Mouse (Mus musculus): Measurements from ENCODE around the gene Crtc2. TPM values are rescaled to one million over a fixed set of nuclear protein-coding genes. Genes with fewer than 3 reads are reported as not detected.
"Not testable (repeated sequence)": the region's sequence is repeated elsewhere in the genome, so short reads cannot be mapped to it uniquely, and the experiment has no call there.

The Crtc2 gene
- polyA plus RNA-seq, 1 experiment = 77.4 TPM

GRCm38 (mm10) chr3:90241251-90241650 is 12.7 kb upstream of the Crtc2 start:
- no peak overlapping the region for H3K4me3 ChIP-seq (replicated peaks; ENCODE audit: extremely low read depth, low read depth, low read length)
- H3K4me1 ChIP-seq (ENCODE audit: control insufficient read depth, insufficient read depth, low read length) = peaks cover 2% of the 10 kb centered on the region; the same call in 1 of the 2 replicates
- no peak for TF ChIP-seq CTCF (IDR thresholded peaks at IDR 0.05; ENCODE audit: insufficient read depth, low read length)
- no peak for TF ChIP-seq POLR2A (IDR thresholded peaks at IDR 0.05; ENCODE audit: borderline replicate concordance, extremely low read depth, low read depth, low read length)
- no peak for DNase-seq
- 90% methylated on average over 2 of the region's 2 CpGs for WGBS

GRCm38 (mm10) chr3:90241669-90242358 is 12.1 kb upstream of the Crtc2 start:
- TF ChIP-seq CTCF (IDR thresholded peaks at IDR 0.05; ENCODE audit: insufficient read depth, low read length) = no peak
- no peak for TF ChIP-seq POLR2A (IDR thresholded peaks at IDR 0.05; ENCODE audit: borderline replicate concordance, extremely low read depth, low read depth, low read length)
- H3K4me1 ChIP-seq (ENCODE audit: control insufficient read depth, insufficient read depth, low read length) = peaks cover 2% of the 10 kb centered on the region; the same call in 1 of the 2 replicates
- DNase-seq = no peak
- WGBS = 86% methylated on average over 10 of the region's 10 CpGs
- H3K4me3 ChIP-seq (replicated peaks; ENCODE audit: extremely low read depth, low read depth, low read length) = no peak overlapping the region

GRCm38 (mm10) chr3:90242984-90243775 is 10.8 kb upstream of the Crtc2 start, which contains the start of gene Creb3l4:
TSS of gene Creb3l4 (minus strand) at chr3:90243512.
- Histone ChIP-seq H3K4me3 (replicated peaks; ENCODE audit: extremely low read depth, low read depth, low read length) (peak within 1 kb of the TSS; percentile 45), H3K4me1 (ENCODE audit: control insufficient read depth, insufficient read depth, low read length) (peaks cover 2% of the 10 kb centered on the region; the same call in 1 of the 2 replicates)
- 17% methylated on average over 19 of the region's 19 CpGs for WGBS
- no peak; the same call in 1 of the 2 replicates for TF ChIP-seq POLR2A (IDR thresholded peaks at IDR 0.05; ENCODE audit: borderline replicate concordance, extremely low read depth, low read depth, low read length)
- no peak for TF ChIP-seq CTCF (IDR thresholded peaks at IDR 0.05; ENCODE audit: insufficient read depth, low read length)
- DNase-seq = peak; percentile 61

- Histone ChIP-seq H3K4me3 (replicated peaks; ENCODE audit: extremely low read depth, low read depth, low read length) (no peak overlapping the region), H3K4me1 (ENCODE audit: control insufficient read depth, insufficient read depth, low read length) (peaks cover 6% of the 10 kb centered on the region)
- no peak for TF ChIP-seq CTCF (IDR thresholded peaks at IDR 0.05; ENCODE audit: insufficient read depth, low read length)
- DNase-seq = no peak
- WGBS = 41% methylated on average over 2 of the region's 2 CpGs
These were observed 8.6 kb upstream of the Crtc2 start for GRCm38 (mm10) chr3:90245406-90245805.

- 3% methylated on average over 3 of the region's 3 CpGs for WGBS
- DNase-seq = no peak
- Histone ChIP-seq H3K4me1 (ENCODE audit: control insufficient read depth, insufficient read depth, low read length) (peaks cover 6% of the 10 kb centered on the region), H3K4me3 (replicated peaks; ENCODE audit: extremely low read depth, low read depth, low read length) (peak overlapping the region; percentile 72)
- TF ChIP-seq POLR2A (IDR thresholded peaks at IDR 0.05; ENCODE audit: borderline replicate concordance, extremely low read depth, low read depth, low read length) (no peak), CTCF (IDR thresholded peaks at IDR 0.05; ENCODE audit: insufficient read depth, low read length) (no peak)
These were observed 6.4 kb upstream of the Crtc2 start for GRCm38 (mm10) chr3:90247630-90247959.

GRCm38 (mm10) chr3:90247960-90248745 is 5.8 kb upstream of the Crtc2 start, which contains the start of gene Slc39a1:
TSS of gene Slc39a1 (plus strand) at chr3:90248172.
- WGBS = under 1% methylated on average over 44 of the region's 44 CpGs
- H3K4me3 ChIP-seq (replicated peaks; ENCODE audit: extremely low read depth, low read depth, low read length) = peak within 1 kb of the TSS; percentile 92
- DNase-seq = peak; percentile 91
- peak; percentile 53; the same call in 1 of the 2 replicates for TF ChIP-seq POLR2A (IDR thresholded peaks at IDR 0.05; ENCODE audit: borderline replicate concordance, extremely low read depth, low read depth, low read length)
- TF ChIP-seq CTCF (IDR thresholded peaks at IDR 0.05; ENCODE audit: insufficient read depth, low read length) = no peak
- peaks cover 4% of the 10 kb centered on the region for H3K4me1 ChIP-seq (ENCODE audit: control insufficient read depth, insufficient read depth, low read length)

DNA sequence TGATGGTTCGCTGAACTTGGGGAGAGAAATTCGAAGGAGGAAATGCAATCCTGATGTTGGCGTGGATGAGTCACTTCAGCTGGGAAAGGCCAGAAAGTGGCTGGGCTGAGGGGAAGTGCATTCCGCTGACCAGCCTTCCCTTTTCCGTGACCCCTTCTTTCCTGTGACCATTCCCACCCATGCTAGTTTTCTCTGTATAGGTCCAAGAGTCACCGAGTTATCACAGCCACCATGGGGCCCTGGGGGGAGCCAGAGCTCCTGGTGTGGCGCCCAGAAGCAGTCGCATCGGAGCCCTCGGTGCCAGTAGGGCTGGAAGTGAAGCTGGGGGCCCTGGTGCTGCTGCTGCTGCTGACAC is 5.2 kb upstream of the Crtc2 start:
- TF ChIP-seq CTCF (IDR thresholded peaks at IDR 0.05; ENCODE audit: insufficient read depth, low read length) = no peak
- no peak for TF ChIP-seq POLR2A (IDR thresholded peaks at IDR 0.05; ENCODE audit: borderline replicate concordance, extremely low read depth, low read depth, low read length)
- 1% methylated on average over 10 of the region's 10 CpGs for WGBS
- DNase-seq = no peak
- Histone ChIP-seq H3K4me1 (ENCODE audit: control insufficient read depth, insufficient read depth, low read length) (peaks cover 4% of the 10 kb centered on the region; the same call in 1 of the 2 replicates), H3K4me3 (replicated peaks; ENCODE audit: extremely low read depth, low read depth, low read length) (peak overlapping the region; percentile 92)

DNA sequence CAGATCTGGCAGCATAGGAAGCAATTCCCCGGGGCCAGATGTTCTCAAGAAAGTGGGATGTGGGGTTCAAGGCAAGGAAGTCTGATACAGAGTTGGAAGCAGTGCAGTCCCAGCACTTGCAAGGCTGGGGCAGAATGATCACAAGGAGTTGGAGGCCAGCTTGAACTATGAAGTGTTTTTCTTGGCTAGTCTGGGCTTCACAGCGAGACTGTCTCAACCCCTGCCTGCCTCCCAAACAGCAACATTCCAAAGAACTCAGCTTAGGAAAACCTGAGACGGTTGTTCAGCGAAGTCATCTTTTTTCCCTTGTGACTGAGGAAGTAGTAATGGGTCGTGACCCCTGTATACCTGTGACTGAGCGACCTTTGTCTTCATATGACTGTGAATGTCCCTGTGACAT is 3.2 kb upstream of the Crtc2 start:
- no peak overlapping the region for H3K4me3 ChIP-seq (replicated peaks; ENCODE audit: extremely low read depth, low read depth, low read length)
- no peak for DNase-seq
- no peak for TF ChIP-seq CTCF (IDR thresholded peaks at IDR 0.05; ENCODE audit: insufficient read depth, low read length)
- no peak for TF ChIP-seq POLR2A (IDR thresholded peaks at IDR 0.05; ENCODE audit: borderline replicate concordance, extremely low read depth, low read depth, low read length)
- H3K4me1 ChIP-seq (ENCODE audit: control insufficient read depth, insufficient read depth, low read length) = peaks cover 8% of the 10 kb centered on the region
- WGBS = 72% methylated on average over 6 of the region's 6 CpGs

GRCm38 (mm10) chr3:90251731-90252226 is 2.2 kb upstream of the Crtc2 start:
- H3K4me1 ChIP-seq (ENCODE audit: control insufficient read depth, insufficient read depth, low read length); DNase-seq; H3K4me3 ChIP-seq (replicated peaks; ENCODE audit: extremely low read depth, low read depth, low read length): not testable (repeated sequence)
- 96% methylated on average over 11 of the region's 12 CpGs for WGBS

DNA sequence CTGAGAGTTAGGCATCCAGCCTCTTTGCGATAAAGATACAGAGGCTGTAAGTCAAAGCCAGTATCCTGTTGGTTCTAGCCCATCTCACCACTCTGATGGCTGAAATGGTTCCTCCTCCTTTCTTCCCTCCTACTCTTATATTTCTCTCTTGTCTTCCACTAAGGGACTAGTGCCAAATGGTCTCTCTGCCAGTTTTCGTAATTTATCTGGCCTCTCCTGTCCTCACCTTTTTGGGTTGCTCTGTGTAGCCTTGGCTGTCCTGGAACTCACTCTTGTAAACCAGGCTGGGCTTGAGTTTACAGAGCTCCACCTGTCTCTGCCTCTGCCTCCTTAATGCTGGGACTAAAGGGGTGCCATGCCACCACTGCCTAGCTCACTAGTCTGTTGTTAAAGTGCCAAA is 1.3 kb upstream of the Crtc2 start:
- not testable (repeated sequence) for H3K4me1 ChIP-seq (ENCODE audit: control insufficient read depth, insufficient read depth, low read length); DNase-seq; H3K4me3 ChIP-seq (replicated peaks; ENCODE audit: extremely low read depth, low read depth, low read length)
- 80% methylated on average over 2 of the region's 2 CpGs for WGBS

DNA sequence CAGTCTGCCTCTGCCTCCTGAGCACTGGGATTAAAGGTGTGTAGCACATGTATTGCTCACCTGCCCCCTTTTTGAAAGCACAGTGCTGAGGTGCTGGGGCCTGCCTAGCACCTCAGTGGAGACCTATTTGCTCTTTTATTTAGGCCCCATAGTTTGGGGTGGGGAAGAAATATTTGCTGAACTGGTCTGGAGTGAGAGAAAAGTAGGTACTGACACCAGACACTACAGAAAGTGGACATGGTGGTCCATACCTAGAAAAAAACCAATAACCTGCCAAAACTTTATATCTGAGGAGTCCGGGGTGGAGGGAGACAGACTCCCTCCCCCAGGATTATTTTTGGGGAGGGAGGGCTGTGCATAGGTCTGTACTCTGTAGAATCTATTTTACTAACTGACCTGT is 789 bp upstream of the Crtc2 start:
- WGBS = 56% methylated on average over 1 of the region's 1 CpGs
- H3K4me3 ChIP-seq (replicated peaks; ENCODE audit: extremely low read depth, low read depth, low read length); DNase-seq; H3K4me1 ChIP-seq (ENCODE audit: control insufficient read depth, insufficient read depth, low read length): not testable (repeated sequence)
